Mouse (Mus musculus): ENCODE measurements around the gene Tfap2d. TPM values are rescaled to one million over a fixed set of nuclear protein-coding genes. Genes with fewer than 3 reads are reported as not detected.

Gene Tfap2d
- polyA plus RNA-seq, 1 experiment: not detected

Other genes starting within 250 kb of the Tfap2d start
- gene Tfap2b, start 105.9 kb downstream of the Tfap2d start, polyA plus RNA-seq (2012; ENCODE audit: insufficient read depth, insufficient read length, missing spikeins): not detected in 2 replicates

All from brown adipose tissue, adult 24 weeks (tissue).